Mouse (Mus musculus): ENCODE measurements around the gene Wdhd1. TPM values are rescaled to one million over a fixed set of nuclear protein-coding genes. Genes with fewer than 3 reads are reported as not detected.

The Wdhd1 gene
- polyA plus RNA-seq, 1 experiment from 2014 or later: 48.7 TPM

- Histone ChIP-seq H3K36me3 (peaks cover 11% of the 10 kb centered on the region), H3K4me3 (no peak overlapping the region), H3K27me3 (no peaks in the 10 kb centered on the region), H3K4me1 (no peaks in the 10 kb centered on the region), H3K9ac (no peak overlapping the region), H3K9me3 (0 out of 2 replicates have a peak, but pooled peaks cover 3% of the 10 kb centered on the region), H3K27ac (no peak overlapping the region), H3K4me2 (replicated peaks) (no peak overlapping the region)
- 93% methylated on average over 7 of the region's 7 CpGs for WGBS
- no peak for ATAC-seq (ENCODE audit: insufficient number of reproducible peaks, insufficient read depth, low FRiP score, low TSS enrichment)
These were observed 40.2 kb downstream of the Wdhd1 start for GRCm38 (mm10) chr14:47236491-47236890.

GRCm38 (mm10) chr14:47234526-47235250, 42.0 kb downstream of the Wdhd1 start:
- no peak for ATAC-seq (ENCODE audit: insufficient number of reproducible peaks, insufficient read depth, low FRiP score, low TSS enrichment)
- Histone ChIP-seq H3K27me3 (no peaks in the 10 kb centered on the region), H3K4me2 (replicated peaks) (no peak overlapping the region), H3K9me3 (0 out of 2 replicates have a peak, but pooled peaks cover 3% of the 10 kb centered on the region), H3K27ac (no peak overlapping the region), H3K4me3 (no peak overlapping the region), H3K4me1 (no peaks in the 10 kb centered on the region), H3K9ac (no peak overlapping the region), H3K36me3 (no peaks in the 10 kb centered on the region)
- WGBS: 67% methylated on average over 4 of the region's 5 CpGs

- no peak for ATAC-seq (ENCODE audit: insufficient number of reproducible peaks, insufficient read depth, low FRiP score, low TSS enrichment)
- Histone ChIP-seq H3K9ac (no peak overlapping the region), H3K36me3 (no peaks in the 10 kb centered on the region), H3K4me2 (replicated peaks) (no peak overlapping the region), H3K4me1 (no peaks in the 10 kb centered on the region), H3K27ac (no peak overlapping the region), H3K27me3 (no peaks in the 10 kb centered on the region), H3K9me3 (0 out of 2 replicates have a peak, but pooled peaks cover 3% of the 10 kb centered on the region), H3K4me3 (no peak overlapping the region)
- WGBS: 90% methylated on average over 3 of the region's 3 CpGs
These were observed 42.6 kb downstream of the Wdhd1 start for GRCm38 (mm10) chr14:47234032-47234431.

GRCm38 (mm10) chr14:47233602-47234001, 43.1 kb downstream of the Wdhd1 start:
- H3K9ac ChIP-seq: no peak overlapping the region
- H3K9me3 ChIP-seq: 0 out of 2 replicates have a peak, but pooled peaks cover 3% of the 10 kb centered on the region
- H3K4me2 ChIP-seq (replicated peaks): no peak overlapping the region
- no peak overlapping the region for H3K4me3 ChIP-seq
- H3K36me3 ChIP-seq: no peaks in the 10 kb centered on the region
- 68% methylated on average over 2 of the region's 2 CpGs for WGBS
- H3K27me3 ChIP-seq: no peaks in the 10 kb centered on the region
- ATAC-seq (ENCODE audit: insufficient number of reproducible peaks, insufficient read depth, low FRiP score, low TSS enrichment): no peak
- H3K27ac ChIP-seq: no peak overlapping the region
- H3K4me1 ChIP-seq: no peaks in the 10 kb centered on the region

- no peaks in the 10 kb centered on the region for H3K4me1 ChIP-seq
- H3K9ac ChIP-seq: no peak overlapping the region
- 79% methylated on average over 11 of the region's 11 CpGs for WGBS
- no peak overlapping the region for H3K4me3 ChIP-seq
- H3K27me3 ChIP-seq: no peaks in the 10 kb centered on the region
- H3K9me3 ChIP-seq: no peaks in the 10 kb centered on the region
- no peak overlapping the region for H3K27ac ChIP-seq
- H3K36me3 ChIP-seq: no peaks in the 10 kb centered on the region
- no peak overlapping the region for H3K4me2 ChIP-seq (replicated peaks)
- no peak for ATAC-seq (ENCODE audit: insufficient number of reproducible peaks, insufficient read depth, low FRiP score, low TSS enrichment)
These were observed 46.8 kb downstream of the Wdhd1 start for GRCm38 (mm10) chr14:47229796-47230376.

- H3K4me2 ChIP-seq (replicated peaks): no peak overlapping the region
- 89% methylated on average over 8 of the region's 8 CpGs for WGBS
These were observed 50.7 kb downstream of the Wdhd1 start for GRCm38 (mm10) chr14:47225931-47226330.

GRCm38 (mm10) chr14:47224476-47225325, 52.0 kb downstream of the Wdhd1 start:
- no peaks in the 10 kb centered on the region for H3K4me1 ChIP-seq
- 74% methylated on average over 10 of the region's 10 CpGs for WGBS
- no peak overlapping the region for H3K4me2 ChIP-seq (replicated peaks)
- no peak overlapping the region for H3K27ac ChIP-seq
- no peak overlapping the region for H3K9ac ChIP-seq
- ATAC-seq (ENCODE audit: insufficient number of reproducible peaks, insufficient read depth, low FRiP score, low TSS enrichment): no peak
- no peaks in the 10 kb centered on the region for H3K9me3 ChIP-seq
- H3K36me3 ChIP-seq: no peaks in the 10 kb centered on the region
- H3K27me3 ChIP-seq: no peaks in the 10 kb centered on the region
- no peak overlapping the region for H3K4me3 ChIP-seq

More at GRCm38 (mm10) chr14:47225931-47226330, 50.7 kb downstream of the Wdhd1 start:
- Histone ChIP-seq H3K27me3 (no peaks in the 10 kb centered on the region), H3K9ac (no peak overlapping the region), H3K4me1 (no peaks in the 10 kb centered on the region), H3K9me3 (no peaks in the 10 kb centered on the region), H3K4me3 (no peak overlapping the region), H3K27ac (no peak overlapping the region), H3K36me3 (no peaks in the 10 kb centered on the region)
- ATAC-seq (ENCODE audit: insufficient number of reproducible peaks, insufficient read depth, low FRiP score, low TSS enrichment): no peak

GRCm38 (mm10) chr14:47222631-47223450, 53.8 kb downstream of the Wdhd1 start:
- Histone ChIP-seq H3K27me3 (no peaks in the 10 kb centered on the region), H3K36me3 (no peaks in the 10 kb centered on the region), H3K27ac (no peak overlapping the region), H3K9me3 (no peaks in the 10 kb centered on the region), H3K9ac (no peak overlapping the region), H3K4me3 (no peak overlapping the region), H3K4me2 (replicated peaks) (no peak overlapping the region), H3K4me1 (no peaks in the 10 kb centered on the region)
- ATAC-seq (ENCODE audit: insufficient number of reproducible peaks, insufficient read depth, low FRiP score, low TSS enrichment): no peak
- 75% methylated on average over 11 of the region's 11 CpGs for WGBS

GRCm38 (mm10) chr14:47221567-47221966, 55.1 kb downstream of the Wdhd1 start:
- ATAC-seq (ENCODE audit: insufficient number of reproducible peaks, insufficient read depth, low FRiP score, low TSS enrichment): no peak

GRCm38 (mm10) chr14:47220231-47221025, 56.2 kb downstream of the Wdhd1 start:
- WGBS: 86% methylated on average over 8 of the region's 8 CpGs
- no peaks in the 10 kb centered on the region for H3K27me3 ChIP-seq
- H3K4me3 ChIP-seq: no peak overlapping the region
- no peaks in the 10 kb centered on the region for H3K36me3 ChIP-seq
- ATAC-seq (ENCODE audit: insufficient number of reproducible peaks, insufficient read depth, low FRiP score, low TSS enrichment): no peak
- no peak overlapping the region for H3K9ac ChIP-seq
- no peaks in the 10 kb centered on the region for H3K4me1 ChIP-seq
- no peaks in the 10 kb centered on the region for H3K9me3 ChIP-seq
- no peak overlapping the region for H3K4me2 ChIP-seq (replicated peaks)
- H3K27ac ChIP-seq: no peak overlapping the region

More at GRCm38 (mm10) chr14:47221567-47221966, 55.1 kb downstream of the Wdhd1 start:
- Histone ChIP-seq H3K9me3 (no peaks in the 10 kb centered on the region), H3K4me1 (no peaks in the 10 kb centered on the region), H3K9ac (no peak overlapping the region), H3K27ac (no peak overlapping the region), H3K4me3 (no peak overlapping the region), H3K4me2 (replicated peaks) (no peak overlapping the region), H3K36me3 (no peaks in the 10 kb centered on the region), H3K27me3 (no peaks in the 10 kb centered on the region)
- 81% methylated on average over 11 of the region's 11 CpGs for WGBS

All from embryonic facial prominence, embryonic 12.5 days (tissue).